Mouse (Mus musculus) lung, postnatal 0 days (tissue): ENCODE results near the gene Cd109.

Source experiments
- CTCF ChIP-seq: IDR thresholded peaks from 2 replicates; pipeline ENCODE4 v1.5.1; 2016; ENCODE audit warnings: antibody characterized with exemption, mild to moderate bottlenecking
- EP300 ChIP-seq: IDR thresholded peaks from 2 replicates; pipeline ENCODE4 v1.6.1; 2016; ENCODE audit warnings: antibody characterized with exemption, mild to moderate bottlenecking, control low read depth

DNA sequence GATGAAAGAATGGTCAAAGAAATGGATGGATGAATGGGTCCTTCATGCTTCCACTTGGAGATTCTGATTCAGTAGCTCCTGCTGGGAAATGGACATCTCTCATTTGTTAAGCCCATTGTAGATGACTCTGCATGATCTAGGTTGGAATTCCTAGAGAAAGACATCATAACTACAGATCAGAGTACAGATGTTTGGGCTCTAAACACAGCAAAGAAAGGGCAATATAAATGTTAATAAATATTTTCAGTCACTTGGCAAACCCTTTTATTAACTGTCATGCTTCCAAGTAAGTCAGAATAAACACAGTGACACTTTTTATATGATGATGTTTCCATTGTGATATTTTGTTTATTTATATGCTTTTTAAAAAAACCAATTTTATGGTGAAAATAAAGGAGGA, 34.1 kb downstream of the Cd109 start:
- TF ChIP-seq CTCF, result no peak
- TF ChIP-seq EP300, result no peak
